Mouse (Mus musculus): ENCODE data around the gene Gstt4. TPM values are rescaled to one million over a fixed set of nuclear protein-coding genes. Genes with fewer than 3 reads are reported as not detected.

Gstt4 gene
- polyA plus RNA-seq, 1 experiment, result not detected

GRCm38 (mm10) chr10:75798176-75798696 lies 24.1 kb downstream of the Gstt4 start, which contains the start of gene Gstt1:
Gene Gstt1, minus strand, starts transcription at chr10:75798584.
- H3K9ac ChIP-seq (ENCODE audit: low read depth, poor library complexity, severe bottlenecking), result peak within 1 kb of the TSS; percentile 30
- H3K27ac ChIP-seq (ENCODE audit: insufficient read depth, low read length), result no peak within 1 kb of the TSS
- peak within 1 kb of the TSS; percentile 77 for H3K4me3 ChIP-seq (ENCODE audit: low read depth, low read length)
- no peaks in the 10 kb centered on the region for H3K36me3 ChIP-seq (ENCODE audit: control insufficient read depth, insufficient read depth, low read length, poor library complexity, severe bottlenecking)
- H3K9me3 ChIP-seq (replicated peaks; ENCODE audit: control insufficient read depth, insufficient read depth, low read length, poor library complexity, severe bottlenecking), result no peaks in the 10 kb centered on the region
- TF ChIP-seq CTCF (IDR thresholded peaks at IDR 0.05; ENCODE audit: low read depth, low read length) (no peak), POLR2A (IDR thresholded peaks at IDR 0.05; ENCODE audit: insufficient read depth, low read length) (no peak), EP300 (IDR thresholded peaks at IDR 0.05; ENCODE audit: insufficient read depth, low read depth, low read length) (no peak)
- H3K27me3 ChIP-seq (ENCODE audit: control insufficient read depth, insufficient read depth, low read length, poor library complexity, severe bottlenecking), result no peaks in the 10 kb centered on the region
- H3K4me1 ChIP-seq (ENCODE audit: control insufficient read depth, insufficient read depth, low read length), result no peaks in the 10 kb centered on the region

GRCm38 (mm10) chr10:75797619-75798175 lies 24.6 kb downstream of the Gstt4 start:
- Histone ChIP-seq H3K36me3 (ENCODE audit: control insufficient read depth, insufficient read depth, low read length, poor library complexity, severe bottlenecking) (no peaks in the 10 kb centered on the region), H3K4me1 (ENCODE audit: control insufficient read depth, insufficient read depth, low read length) (no peaks in the 10 kb centered on the region), H3K9me3 (replicated peaks; ENCODE audit: control insufficient read depth, insufficient read depth, low read length, poor library complexity, severe bottlenecking) (no peaks in the 10 kb centered on the region), H3K27me3 (ENCODE audit: control insufficient read depth, insufficient read depth, low read length, poor library complexity, severe bottlenecking) (no peaks in the 10 kb centered on the region), H3K4me3 (ENCODE audit: low read depth, low read length) (peak overlapping the region; percentile 77), H3K27ac (ENCODE audit: insufficient read depth, low read length) (no peak overlapping the region), H3K9ac (ENCODE audit: low read depth, poor library complexity, severe bottlenecking) (peak overlapping the region; percentile 30)
- TF ChIP-seq POLR2A (IDR thresholded peaks at IDR 0.05; ENCODE audit: insufficient read depth, low read length) (no peak), CTCF (IDR thresholded peaks at IDR 0.05; ENCODE audit: low read depth, low read length) (no peak), EP300 (IDR thresholded peaks at IDR 0.05; ENCODE audit: insufficient read depth, low read depth, low read length) (no peak)

- no peak overlapping the region for H3K27ac ChIP-seq (ENCODE audit: insufficient read depth, low read length)
- H3K4me1 ChIP-seq (ENCODE audit: control insufficient read depth, insufficient read depth, low read length), result no peaks in the 10 kb centered on the region
- no peak overlapping the region for H3K4me3 ChIP-seq (ENCODE audit: low read depth, low read length)
- no peaks in the 10 kb centered on the region for H3K36me3 ChIP-seq (ENCODE audit: control insufficient read depth, insufficient read depth, low read length, poor library complexity, severe bottlenecking)
- TF ChIP-seq CTCF (IDR thresholded peaks at IDR 0.05; ENCODE audit: low read depth, low read length) (no peak), EP300 (IDR thresholded peaks at IDR 0.05; ENCODE audit: insufficient read depth, low read depth, low read length) (no peak), POLR2A (IDR thresholded peaks at IDR 0.05; ENCODE audit: insufficient read depth, low read length) (no peak)
- H3K9me3 ChIP-seq (replicated peaks; ENCODE audit: control insufficient read depth, insufficient read depth, low read length, poor library complexity, severe bottlenecking), result no peaks in the 10 kb centered on the region
- H3K27me3 ChIP-seq (ENCODE audit: control insufficient read depth, insufficient read depth, low read length, poor library complexity, severe bottlenecking), result no peaks in the 10 kb centered on the region
- peak overlapping the region; percentile 30 for H3K9ac ChIP-seq (ENCODE audit: low read depth, poor library complexity, severe bottlenecking)
These were observed 25.4 kb downstream of the Gstt4 start for GRCm38 (mm10) chr10:75796731-75797516.

GRCm38 (mm10) chr10:75794880-75795279 lies 27.5 kb downstream of the Gstt4 start:
- Histone ChIP-seq H3K9ac (ENCODE audit: low read depth, poor library complexity, severe bottlenecking) (no peak overlapping the region), H3K27ac (ENCODE audit: insufficient read depth, low read length) (no peak overlapping the region), H3K9me3 (replicated peaks; ENCODE audit: control insufficient read depth, insufficient read depth, low read length, poor library complexity, severe bottlenecking) (no peaks in the 10 kb centered on the region), H3K4me1 (ENCODE audit: control insufficient read depth, insufficient read depth, low read length) (no peaks in the 10 kb centered on the region), H3K36me3 (ENCODE audit: control insufficient read depth, insufficient read depth, low read length, poor library complexity, severe bottlenecking) (no peaks in the 10 kb centered on the region), H3K4me3 (ENCODE audit: low read depth, low read length) (no peak overlapping the region), H3K27me3 (ENCODE audit: control insufficient read depth, insufficient read depth, low read length, poor library complexity, severe bottlenecking) (no peaks in the 10 kb centered on the region)
- TF ChIP-seq EP300 (IDR thresholded peaks at IDR 0.05; ENCODE audit: insufficient read depth, low read depth, low read length) (no peak), CTCF (IDR thresholded peaks at IDR 0.05; ENCODE audit: low read depth, low read length) (no peak), POLR2A (IDR thresholded peaks at IDR 0.05; ENCODE audit: insufficient read depth, low read length) (no peak)

- no peak overlapping the region for H3K27ac ChIP-seq (ENCODE audit: insufficient read depth, low read length)
- H3K9me3 ChIP-seq (replicated peaks; ENCODE audit: control insufficient read depth, insufficient read depth, low read length, poor library complexity, severe bottlenecking), result no peaks in the 10 kb centered on the region
- no peaks in the 10 kb centered on the region for H3K4me1 ChIP-seq (ENCODE audit: control insufficient read depth, insufficient read depth, low read length)
- H3K27me3 ChIP-seq (ENCODE audit: control insufficient read depth, insufficient read depth, low read length, poor library complexity, severe bottlenecking), result no peaks in the 10 kb centered on the region
- no peaks in the 10 kb centered on the region for H3K36me3 ChIP-seq (ENCODE audit: control insufficient read depth, insufficient read depth, low read length, poor library complexity, severe bottlenecking)
- no peak for TF ChIP-seq CTCF (IDR thresholded peaks at IDR 0.05; ENCODE audit: low read depth, low read length)
- no peak for TF ChIP-seq POLR2A (IDR thresholded peaks at IDR 0.05; ENCODE audit: insufficient read depth, low read length)
- TF ChIP-seq EP300 (IDR thresholded peaks at IDR 0.05; ENCODE audit: insufficient read depth, low read depth, low read length), result no peak
- no peak overlapping the region for H3K4me3 ChIP-seq (ENCODE audit: low read depth, low read length)
- no peak overlapping the region for H3K9ac ChIP-seq (ENCODE audit: low read depth, poor library complexity, severe bottlenecking)
These were observed 31.6 kb downstream of the Gstt4 start for GRCm38 (mm10) chr10:75790773-75791172.

GRCm38 (mm10) chr10:75789841-75790240 lies 32.5 kb downstream of the Gstt4 start:
- no peaks in the 10 kb centered on the region for H3K36me3 ChIP-seq (ENCODE audit: control insufficient read depth, insufficient read depth, low read length, poor library complexity, severe bottlenecking)
- H3K27me3 ChIP-seq (ENCODE audit: control insufficient read depth, insufficient read depth, low read length, poor library complexity, severe bottlenecking), result no peaks in the 10 kb centered on the region
- TF ChIP-seq CTCF (IDR thresholded peaks at IDR 0.05; ENCODE audit: low read depth, low read length) (no peak), POLR2A (IDR thresholded peaks at IDR 0.05; ENCODE audit: insufficient read depth, low read length) (no peak)

More at GRCm38 (mm10) chr10:75789841-75790240, 32.5 kb downstream of the Gstt4 start:
- H3K4me3 ChIP-seq (ENCODE audit: low read depth, low read length), result no peak overlapping the region
- H3K9me3 ChIP-seq (replicated peaks; ENCODE audit: control insufficient read depth, insufficient read depth, low read length, poor library complexity, severe bottlenecking), result no peaks in the 10 kb centered on the region
- H3K9ac ChIP-seq (ENCODE audit: low read depth, poor library complexity, severe bottlenecking), result no peak overlapping the region
- H3K4me1 ChIP-seq (ENCODE audit: control insufficient read depth, insufficient read depth, low read length), result no peaks in the 10 kb centered on the region
- no peak overlapping the region for H3K27ac ChIP-seq (ENCODE audit: insufficient read depth, low read length)
